Mouse (Mus musculus): Measurements from ENCODE around the gene Dcaf11. TPM values are rescaled to one million over a fixed set of nuclear protein-coding genes. Genes with fewer than 3 reads are reported as not detected.

Dcaf11 gene
- polyA plus RNA-seq (2012; rRNA removed), result 45.8 and 49.5 TPM in 2 replicates

GRCm38 (mm10) chr14:55559799-55560201 lies at the start of gene Dcaf11:
Gene Dcaf11, plus strand, starts transcription at chr14:55560006.

GRCm38 (mm10) chr14:55510125-55510731 lies 49.6 kb upstream of the Dcaf11 start, which contains the start of gene Cpne6:
Gene Cpne6, plus strand, starts transcription at chr14:55510445.

GRCm38 (mm10) chr14:55524785-55525184 lies 35.0 kb upstream of the Dcaf11 start, which contains the start of gene Nrl:
Gene Nrl, minus strand, starts transcription at chr14:55524981.

GRCm38 (mm10) chr14:55540067-55540786 lies 19.6 kb upstream of the Dcaf11 start, which contains the start of gene Pck2:
Gene Pck2, plus strand, starts transcription at chr14:55540266.

GRCm38 (mm10) chr14:55560202-55561073 lies 632 bp downstream of the Dcaf11 start, which contains the start of gene A730061H03Rik:
Gene A730061H03Rik, minus strand, starts transcription at chr14:55560406.

GRCm38 (mm10) chr14:55575302-55575701 lies 15.5 kb downstream of the Dcaf11 start, which contains the start of gene Fitm1:
Gene Fitm1, plus strand, starts transcription at chr14:55575617.

GRCm38 (mm10) chr14:55577871-55578667 lies 18.3 kb downstream of the Dcaf11 start, which contains the start of gene Psme1:
Gene Psme1, plus strand, starts transcription at chr14:55578123.

GRCm38 (mm10) chr14:55584702-55585565 lies 25.1 kb downstream of the Dcaf11 start, which contains the start of gene Emc9:
Gene Emc9, minus strand, starts transcription at chr14:55585302.

GRCm38 (mm10) chr14:55590748-55591330 lies 31.0 kb downstream of the Dcaf11 start, which contains the start of gene Psme2:
Gene Psme2, minus strand, starts transcription at chr14:55591113.

GRCm38 (mm10) chr14:55591331-55591891 lies 31.6 kb downstream of the Dcaf11 start, which contains the start of gene Rnf31:
Gene Rnf31, plus strand, starts transcription at chr14:55591708.

GRCm38 (mm10) chr14:55603271-55603632 lies 43.4 kb downstream of the Dcaf11 start, which contains the start of gene Irf9:
Gene Irf9, plus strand, starts transcription at chr14:55603571.

GRCm38 (mm10) chr14:55617822-55618221 lies 58.0 kb downstream of the Dcaf11 start, which contains the start of gene Rec8:
Gene Rec8, plus strand, starts transcription at chr14:55618037.

Other genes starting within 250 kb of the Dcaf11 start
- gene Dhrs4, start 81.2 kb upstream of the Dcaf11 start, polyA plus RNA-seq (2012; rRNA removed), result 85.7 and 88.1 TPM in 2 replicates
- gene Carmil3, start 69.4 kb upstream of the Dcaf11 start, polyA plus RNA-seq (2012; rRNA removed), result 0.83 and 1.2 TPM in 2 replicates
- gene Cpne6, start 49.6 kb upstream of the Dcaf11 start, polyA plus RNA-seq (2012; rRNA removed), result under 0.01 and 0.03 TPM in 2 replicates
- 0.02 TPM in 1 of 2 replicates, not detected in the other for gene Nrl, start 35.0 kb upstream of the Dcaf11 start, polyA plus RNA-seq (2012; rRNA removed)
- gene Pck2, start 19.7 kb upstream of the Dcaf11 start, polyA plus RNA-seq (2012; rRNA removed), result 21.6 and 22.6 TPM in 2 replicates
- gene A730061H03Rik, start 400 bp downstream of the Dcaf11 start, polyA plus RNA-seq (2012; rRNA removed), result 0.93 and 1.3 TPM in 2 replicates
- 0.30 and 1.00 TPM in 2 replicates for gene Fitm1, start 15.6 kb downstream of the Dcaf11 start, polyA plus RNA-seq (2012; rRNA removed)
- 89.0 and 93.6 TPM in 2 replicates for gene Psme1, start 18.1 kb downstream of the Dcaf11 start, polyA plus RNA-seq (2012; rRNA removed)
- gene Emc9, start 25.3 kb downstream of the Dcaf11 start, polyA plus RNA-seq (2012; rRNA removed), result 14.9 and 16.0 TPM in 2 replicates
- gene Psme2, start 31.1 kb downstream of the Dcaf11 start, polyA plus RNA-seq (2012; rRNA removed), result 87.0 and 89.9 TPM in 2 replicates
- gene Rnf31, start 31.7 kb downstream of the Dcaf11 start, polyA plus RNA-seq (2012; rRNA removed), result 7.7 and 9.1 TPM in 2 replicates
- gene Irf9, start 43.6 kb downstream of the Dcaf11 start, polyA plus RNA-seq (2012; rRNA removed), result 38.3 and 44.8 TPM in 2 replicates
- gene Rec8, start 58.0 kb downstream of the Dcaf11 start, polyA plus RNA-seq (2012; rRNA removed), result 2.3 and 4.0 TPM in 2 replicates
- 21.5 and 30.6 TPM in 2 replicates for gene Ipo4, start 76.0 kb downstream of the Dcaf11 start, polyA plus RNA-seq (2012; rRNA removed)
- gene Gm49378, start 77.9 kb downstream of the Dcaf11 start, polyA plus RNA-seq (2012; rRNA removed), result 1.5 TPM in 2 replicates
- gene Tm9sf1, start 83.8 kb downstream of the Dcaf11 start, polyA plus RNA-seq (2012; rRNA removed), result 27.6 and 31.3 TPM in 2 replicates
- gene Tssk4, start 90.2 kb downstream of the Dcaf11 start, polyA plus RNA-seq (2012; rRNA removed), result 0.37 and 0.43 TPM in 2 replicates
- 12.1 and 12.3 TPM in 2 replicates for gene Mdp1, start 100.5 kb downstream of the Dcaf11 start, polyA plus RNA-seq (2012; rRNA removed)
- 13.9 and 15.5 TPM in 2 replicates for gene Gmpr2, start 111.9 kb downstream of the Dcaf11 start, polyA plus RNA-seq (2012; rRNA removed)
- 132 and 150 TPM in 2 replicates for gene Nedd8, start 112.1 kb downstream of the Dcaf11 start, polyA plus RNA-seq (2012; rRNA removed)
- 10.4 and 12.1 TPM in 2 replicates for gene Tinf2, start 121.8 kb downstream of the Dcaf11 start, polyA plus RNA-seq (2012; rRNA removed)
- 9.0 and 11.1 TPM in 2 replicates for gene Tgm1, start 153.9 kb downstream of the Dcaf11 start, polyA plus RNA-seq (2012; rRNA removed)
- gene Rabggta, start 162.3 kb downstream of the Dcaf11 start, polyA plus RNA-seq (2012; rRNA removed), result 22.7 and 23.3 TPM in 2 replicates
- gene Dhrs1, start 185.7 kb downstream of the Dcaf11 start, polyA plus RNA-seq (2012; rRNA removed), result 48.3 and 54.5 TPM in 2 replicates
- gene Nop9, start 185.7 kb downstream of the Dcaf11 start, polyA plus RNA-seq (2012; rRNA removed), result 10.4 and 10.6 TPM in 2 replicates
- 155 and 165 TPM in 2 replicates for gene Cideb, start 198.5 kb downstream of the Dcaf11 start, polyA plus RNA-seq (2012; rRNA removed)
- gene Ltb4r2, start 201.4 kb downstream of the Dcaf11 start, polyA plus RNA-seq (2012; rRNA removed), result 0.85 and 1.1 TPM in 2 replicates
- gene Ltb4r1, start 206.0 kb downstream of the Dcaf11 start, polyA plus RNA-seq (2012; rRNA removed), result 10.9 and 15.1 TPM in 2 replicates
- 1.8 and 2.3 TPM in 2 replicates for gene Adcy4, start 224.1 kb downstream of the Dcaf11 start, polyA plus RNA-seq (2012; rRNA removed)
- 8.7 and 9.9 TPM in 2 replicates for gene Ripk3, start 228.9 kb downstream of the Dcaf11 start, polyA plus RNA-seq (2012; rRNA removed)